Mouse (Mus musculus): Measurements from ENCODE around the gene Uba52. TPM values are rescaled to one million over a fixed set of nuclear protein-coding genes. Genes with fewer than 3 reads are reported as not detected.

Uba52 gene
- polyA plus RNA-seq, 1 experiment from 2014 or later: 836 TPM

GRCm38 (mm10) chr8:70503062-70503750 lies 7.4 kb downstream of the Uba52 start:
- Histone ChIP-seq H3K4me3 (ENCODE audit: low read depth, low read length) (no peak overlapping the region), H3K27ac (ENCODE audit: low read length) (no peak overlapping the region), H3K4me2 (replicated peaks; ENCODE audit: low read depth, low read length) (no peak overlapping the region), H3K9me3 (ENCODE audit: low read length) (no peaks in the 10 kb centered on the region), H3K36me3 (ENCODE audit: insufficient read depth, low read length) (peaks cover 6% of the 10 kb centered on the region; the same call in 1 of the 2 replicates), H3K4me1 (ENCODE audit: insufficient read depth, low read depth, low read length) (peaks cover 10% of the 10 kb centered on the region), H3K27me3 (replicated peaks; ENCODE audit: insufficient read depth, low read length) (peaks cover 16% of the 10 kb centered on the region; the same call in 1 of the 2 replicates), H3K9ac (replicated peaks; ENCODE audit: low read depth) (no peak overlapping the region)
- 20% methylated on average over 46 of the region's 46 CpGs for WGBS
- no peak for TF ChIP-seq EP300 (IDR thresholded peaks at IDR 0.05)
- peak; percentile 88 for TF ChIP-seq CTCF (IDR thresholded peaks at IDR 0.05)
- DNase-seq (ENCODE audit: low spot score) (peak; percentile 85), ATAC-seq (peak; percentile 43)

- H3K36me3 ChIP-seq (ENCODE audit: insufficient read depth, low read length): peaks cover 1% of the 10 kb centered on the region; the same call in 1 of the 2 replicates
- DNase-seq (ENCODE audit: low spot score) (no peak), ATAC-seq (no peak)
- H3K4me2 ChIP-seq (replicated peaks; ENCODE audit: low read depth, low read length): no peak overlapping the region
- peaks cover 10% of the 10 kb centered on the region for H3K4me1 ChIP-seq (ENCODE audit: insufficient read depth, low read depth, low read length)
- TF ChIP-seq EP300 (IDR thresholded peaks at IDR 0.05) (no peak), CTCF (IDR thresholded peaks at IDR 0.05) (no peak)
- H3K27me3 ChIP-seq (replicated peaks; ENCODE audit: insufficient read depth, low read length): peaks cover 16% of the 10 kb centered on the region; the same call in 1 of the 2 replicates
- 43% methylated on average over 12 of the region's 12 CpGs for WGBS
- H3K9ac ChIP-seq (replicated peaks; ENCODE audit: low read depth): no peak overlapping the region
- H3K9me3 ChIP-seq (ENCODE audit: low read length): no peaks in the 10 kb centered on the region
- H3K4me3 ChIP-seq (ENCODE audit: low read depth, low read length): no peak overlapping the region
- H3K27ac ChIP-seq (ENCODE audit: low read length): no peak overlapping the region
These were observed 8.1 kb downstream of the Uba52 start for GRCm38 (mm10) chr8:70502540-70502939.

GRCm38 (mm10) chr8:70501820-70502529 lies 8.6 kb downstream of the Uba52 start:
- Histone ChIP-seq H3K27me3 (replicated peaks; ENCODE audit: insufficient read depth, low read length) (peaks cover 16% of the 10 kb centered on the region; the same call in 1 of the 2 replicates), H3K9me3 (ENCODE audit: low read length) (no peaks in the 10 kb centered on the region), H3K27ac (ENCODE audit: low read length) (no peak overlapping the region), H3K4me3 (ENCODE audit: low read depth, low read length) (no peak overlapping the region), H3K9ac (replicated peaks; ENCODE audit: low read depth) (no peak overlapping the region), H3K4me1 (ENCODE audit: insufficient read depth, low read depth, low read length) (peaks cover 10% of the 10 kb centered on the region), H3K4me2 (replicated peaks; ENCODE audit: low read depth, low read length) (no peak overlapping the region), H3K36me3 (ENCODE audit: insufficient read depth, low read length) (no peaks in the 10 kb centered on the region)
- WGBS: 26% methylated on average over 23 of the region's 23 CpGs
- TF ChIP-seq EP300 (IDR thresholded peaks at IDR 0.05) (no peak), CTCF (IDR thresholded peaks at IDR 0.05) (no peak)
- DNase-seq (ENCODE audit: low spot score) (no peak), ATAC-seq (no peak)

- 13% methylated on average over 35 of the region's 39 CpGs for WGBS
- peak; percentile 34 for ATAC-seq
- TF ChIP-seq CTCF (IDR thresholded peaks at IDR 0.05) (no peak), EP300 (IDR thresholded peaks at IDR 0.05) (no peak)
- Histone ChIP-seq H3K4me3 (ENCODE audit: low read depth, low read length) (peak overlapping the region; percentile 2; the same call in 1 of the 2 replicates), H3K4me1 (ENCODE audit: insufficient read depth, low read depth, low read length) (peaks cover 6% of the 10 kb centered on the region), H3K9ac (replicated peaks; ENCODE audit: low read depth) (no peak overlapping the region), H3K27me3 (replicated peaks; ENCODE audit: insufficient read depth, low read length) (peaks cover 23% of the 10 kb centered on the region; the same call in 1 of the 2 replicates), H3K36me3 (ENCODE audit: insufficient read depth, low read length) (no peaks in the 10 kb centered on the region), H3K27ac (ENCODE audit: low read length) (no peak overlapping the region), H3K9me3 (ENCODE audit: low read length) (no peaks in the 10 kb centered on the region), H3K4me2 (replicated peaks; ENCODE audit: low read depth, low read length) (0 out of 2 replicates have a peak overlapping the region, but pooled peaks have one; percentile 17)
- DNase-seq (ENCODE audit: low spot score): peak; percentile 78
These were observed 10.0 kb downstream of the Uba52 start for GRCm38 (mm10) chr8:70500386-70501301.

GRCm38 (mm10) chr8:70495771-70496062 lies 14.9 kb downstream of the Uba52 start:
- peaks cover 37% of the 10 kb centered on the region for H3K27me3 ChIP-seq (replicated peaks; ENCODE audit: insufficient read depth, low read length)
- H3K27ac ChIP-seq (ENCODE audit: low read length): no peak overlapping the region
- no peak overlapping the region for H3K4me3 ChIP-seq (ENCODE audit: low read depth, low read length)
- H3K9me3 ChIP-seq (ENCODE audit: low read length): no peaks in the 10 kb centered on the region
- TF ChIP-seq CTCF (IDR thresholded peaks at IDR 0.05) (no peak), EP300 (IDR thresholded peaks at IDR 0.05) (no peak)
- H3K9ac ChIP-seq (replicated peaks; ENCODE audit: low read depth): no peak overlapping the region
- 12% methylated on average over 10 of the region's 12 CpGs for WGBS
- ATAC-seq (no peak), DNase-seq (ENCODE audit: low spot score) (no peak)
- H3K4me2 ChIP-seq (replicated peaks; ENCODE audit: low read depth, low read length): no peak overlapping the region
- peaks cover 12% of the 10 kb centered on the region for H3K4me1 ChIP-seq (ENCODE audit: insufficient read depth, low read depth, low read length)
- no peaks in the 10 kb centered on the region for H3K36me3 ChIP-seq (ENCODE audit: insufficient read depth, low read length)
